Mouse (Mus musculus) hematopoietic stem cell, adult 5-6 weeks (primary cell): Measurements from ENCODE around the gene Chaf1b. TPM values are rescaled to one million over a fixed set of nuclear protein-coding genes. Genes with fewer than 3 reads are reported as not detected.

ENCODE experiments used
- ATAC-seq, 2 experiments: fragments of 125-278 bp in 1 of 2; replicated peaks in 1 of 2; 2 replicates each; pipeline ENCODE4 v1.8.0; 2016 to 2017; ENCODE audit warnings: inconsistent platforms in 2 of 2, mild to moderate bottlenecking in 2 of 2, moderate number of reproducible peaks in 2 of 2, low read depth in 1 of 2, moderate TSS enrichment in 1 of 2; ENCODE audit not compliant: low FRiP score in 2 of 2, poor library complexity in 2 of 2, severe bottlenecking in 2 of 2, insufficient read depth in 1 of 2, low TSS enrichment in 1 of 2
- total RNA-seq: library from RNA; stranded (forward); fragments of 172-1452, 232-1000 nt; gene quantifications from 2 replicates; pipeline ENCODE4 v1.2.3, GENCODE M21; 2017

The Chaf1b gene
- total RNA-seq: 73.0 and 76.6 TPM in 2 replicates

DNA sequence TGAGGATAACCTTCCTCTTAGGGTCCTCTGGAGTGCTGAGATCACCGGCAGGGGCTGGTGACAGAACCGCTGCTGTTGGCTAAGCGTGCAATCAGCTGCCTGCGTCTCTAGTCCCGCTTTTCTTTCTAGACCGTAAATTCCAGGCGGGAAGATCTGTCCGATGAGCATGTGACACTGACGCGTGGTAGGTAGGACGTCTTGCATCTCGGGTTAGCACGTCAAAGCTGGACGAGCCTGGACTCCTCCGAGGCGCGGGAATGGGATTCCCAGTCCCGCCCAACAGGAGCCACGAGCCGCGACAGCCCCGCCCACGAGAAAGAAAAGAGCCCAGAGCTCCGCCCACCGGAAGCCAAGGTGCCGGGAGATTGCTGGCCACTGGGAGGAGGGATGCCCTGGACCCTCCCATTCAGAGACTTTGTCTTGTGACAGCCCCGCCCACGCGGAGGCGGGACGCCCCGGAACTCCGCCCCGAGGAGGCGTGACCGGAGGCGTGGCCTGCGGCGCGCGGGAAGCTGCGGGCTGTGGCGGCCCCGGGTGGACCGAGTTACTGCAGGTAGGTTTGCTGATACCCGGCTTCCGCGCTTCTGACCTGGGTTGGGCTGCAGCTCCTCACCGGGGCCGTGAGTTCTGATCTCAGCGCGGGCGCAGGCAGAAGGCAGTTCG is at the start of gene Chaf1b:
TSS of gene Chaf1b (plus strand) at position 479 of the 663 bp plus-strand sequence.
- ATAC-seq: peak; percentile 92 to 95

DNA sequence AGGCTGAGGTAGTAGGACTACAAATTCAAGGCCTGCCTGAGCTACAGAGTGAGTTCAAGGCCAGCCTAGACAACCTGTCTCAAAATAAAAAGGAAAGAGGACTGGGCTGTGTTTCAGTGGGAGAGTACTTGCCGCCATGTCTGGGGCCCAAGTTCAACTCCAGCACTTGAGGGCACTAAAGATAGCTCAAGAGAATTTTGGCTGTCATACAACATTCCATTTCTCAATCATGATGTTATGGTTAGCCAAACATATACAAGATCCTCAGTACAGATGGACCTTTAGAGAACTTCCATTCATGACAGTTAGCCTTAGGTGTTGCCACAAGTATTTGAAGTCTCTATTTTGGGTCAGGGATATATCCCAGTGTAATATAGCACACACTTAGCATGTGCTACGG is 49.6 kb upstream of the Chaf1b start:
- no peak for ATAC-seq

DNA sequence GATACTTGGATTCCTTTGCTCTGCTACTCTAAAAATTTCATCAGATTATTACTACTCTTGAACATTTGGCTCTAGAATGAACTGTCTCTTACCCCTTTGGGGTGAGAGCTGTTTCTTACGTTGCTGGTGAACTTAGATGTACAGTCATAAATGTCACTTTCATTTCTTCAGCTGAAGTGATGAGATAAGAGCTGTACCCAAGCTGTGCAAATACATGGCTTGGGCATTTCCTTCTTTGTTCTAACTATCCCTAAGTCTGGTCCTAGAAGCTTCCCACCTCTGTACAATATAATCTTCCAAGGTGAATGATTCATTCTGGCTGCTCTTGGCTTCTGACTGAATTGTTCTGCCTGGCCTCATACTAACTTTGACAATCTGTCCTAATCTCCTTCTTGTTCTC is 44.7 kb upstream of the Chaf1b start:
- ATAC-seq: no peak

DNA sequence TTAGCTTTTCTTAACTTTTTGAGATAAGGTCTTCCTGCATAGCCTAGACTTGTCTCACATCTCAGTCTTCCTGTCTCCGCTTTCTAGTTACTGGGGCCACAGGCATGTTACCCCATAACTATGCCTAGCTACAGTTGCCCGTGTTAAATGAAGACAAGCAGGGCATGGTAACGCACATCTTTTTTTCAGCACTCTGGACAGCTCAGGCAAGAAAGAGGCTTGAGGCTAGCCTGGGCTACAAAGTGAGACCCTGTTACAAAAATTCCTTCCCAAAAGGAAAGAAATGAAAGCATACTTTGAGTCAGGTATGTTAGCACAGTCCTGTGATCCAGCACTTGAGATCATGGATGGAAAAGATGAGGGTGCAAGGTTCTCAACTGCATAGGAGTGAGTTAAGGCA is 33.2 kb upstream of the Chaf1b start:
- ATAC-seq: no peak

DNA sequence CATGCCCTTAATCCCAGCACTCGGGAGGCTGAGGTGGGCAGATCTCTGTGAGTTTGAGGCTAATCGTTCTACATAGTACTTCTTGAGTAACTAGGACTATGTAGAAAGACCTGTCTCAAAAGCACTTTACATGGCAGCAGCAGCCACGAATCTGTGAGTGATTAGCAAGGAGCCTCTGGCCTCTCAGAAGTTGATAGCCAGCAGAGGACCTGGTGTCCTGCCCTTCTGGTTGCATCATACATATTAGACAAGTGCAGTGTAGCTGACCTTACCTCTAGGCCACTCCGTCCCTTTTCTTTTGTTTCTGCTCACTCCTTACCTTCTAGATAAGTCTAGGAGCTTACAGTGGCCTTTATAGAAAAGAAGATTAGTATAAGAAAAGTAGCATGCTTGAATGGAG is 23.7 kb upstream of the Chaf1b start:
- ATAC-seq: no peak

DNA sequence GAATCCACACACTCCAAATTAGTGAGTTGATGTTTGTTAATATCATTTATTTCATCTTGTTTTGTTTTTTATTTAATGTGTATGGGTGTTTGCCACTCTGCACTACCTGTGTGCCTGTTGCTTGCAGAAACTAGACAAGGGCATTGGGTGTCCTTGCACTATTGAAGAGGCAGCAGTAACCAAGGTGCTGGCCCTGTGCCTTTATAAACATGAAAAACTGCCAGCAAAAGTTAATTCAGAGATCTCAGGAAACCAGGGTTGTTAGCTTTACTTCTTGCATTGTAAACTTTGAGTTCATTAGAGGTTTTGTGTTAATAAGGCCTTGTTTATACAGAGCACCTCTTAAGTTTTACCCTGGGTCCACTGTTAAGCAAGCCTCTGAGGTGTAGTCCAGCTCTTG is 23.0 kb upstream of the Chaf1b start:
- ATAC-seq: no peak

DNA sequence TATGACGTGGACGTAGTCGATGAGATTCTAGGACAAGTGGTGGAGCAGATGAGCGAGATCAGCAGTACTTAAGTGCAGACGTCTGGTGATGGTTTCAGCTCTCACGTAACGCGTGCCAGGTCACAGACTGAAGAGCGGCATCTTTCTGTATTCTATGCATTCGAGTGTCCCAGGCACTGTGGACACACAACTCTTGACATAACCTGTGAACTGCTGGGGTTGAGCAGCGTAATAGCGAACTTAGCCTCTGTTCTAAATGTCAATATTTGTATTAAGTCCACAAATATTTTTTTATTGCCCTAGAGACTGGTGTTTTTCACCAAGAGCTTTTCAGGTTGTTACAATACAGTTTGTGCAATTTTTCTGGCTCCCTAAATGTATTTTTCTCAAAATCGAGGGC is 8.9 kb upstream of the Chaf1b start:
- no peak for ATAC-seq

DNA sequence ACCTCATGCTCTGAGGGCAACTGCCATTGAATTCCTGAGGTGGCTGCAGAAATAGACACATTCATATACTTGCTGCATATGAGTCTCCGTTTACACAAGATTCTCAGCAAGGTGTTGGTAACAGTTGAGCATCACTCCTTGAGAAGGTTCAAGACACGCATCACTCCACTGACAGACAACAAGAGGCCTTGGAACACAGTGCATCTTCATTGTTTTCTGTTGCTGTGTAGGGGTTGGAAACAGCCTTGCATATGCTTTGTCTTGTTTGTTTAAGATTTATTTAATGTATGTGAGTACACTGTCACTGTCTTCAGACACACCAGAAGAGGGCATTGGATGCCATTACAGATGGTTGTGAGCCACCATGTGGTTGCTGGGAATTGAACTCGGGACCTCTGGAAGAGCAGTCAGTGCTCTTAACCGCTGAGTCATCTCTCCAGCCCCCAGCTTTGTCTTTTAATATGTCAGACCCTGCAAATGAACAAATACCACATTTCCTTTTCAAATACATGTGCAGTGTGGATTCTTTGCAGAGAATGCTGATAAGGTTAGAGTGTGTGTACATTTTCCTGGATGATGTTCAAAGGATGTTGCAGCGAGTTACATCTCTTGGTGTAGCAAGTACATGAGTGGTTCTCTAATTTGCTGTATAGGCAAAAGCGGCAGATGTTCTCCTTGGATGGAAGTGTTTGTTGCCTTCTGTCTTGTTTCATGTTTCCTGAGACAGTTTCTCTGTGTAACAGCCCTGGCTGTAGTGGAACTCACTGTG is 5.9 kb upstream of the Chaf1b start:
- ATAC-seq: no peak

DNA sequence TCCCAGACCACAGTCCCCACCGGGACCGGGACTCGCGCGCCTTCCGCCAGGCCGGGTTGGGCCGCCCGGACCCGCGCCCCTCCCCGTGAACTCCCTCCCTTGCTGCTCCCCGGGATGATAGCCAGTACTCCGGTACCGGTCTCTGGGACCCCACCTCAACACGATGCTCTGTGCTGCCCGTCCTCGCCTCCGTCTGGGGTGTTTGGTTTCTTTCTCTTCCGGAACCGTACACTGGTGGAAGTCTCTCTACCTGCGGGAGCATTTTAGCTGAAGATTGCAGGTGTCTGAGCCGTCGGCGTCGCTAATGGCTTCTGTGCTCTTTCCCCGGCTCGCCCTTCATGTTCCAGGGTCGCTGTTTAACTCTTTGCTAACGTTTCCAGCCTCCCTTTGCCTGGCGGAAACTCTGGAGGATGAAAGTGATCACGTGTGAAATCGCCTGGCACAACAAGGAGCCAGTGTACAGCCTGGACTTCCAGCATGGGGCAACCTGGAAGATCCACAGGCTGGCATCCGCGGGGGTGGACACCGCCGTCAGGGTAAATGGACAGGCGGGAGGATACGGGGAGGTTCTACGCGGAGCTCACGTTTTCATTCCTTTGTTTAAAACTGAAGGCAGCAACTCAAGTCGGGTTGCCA is 503 bp downstream of the Chaf1b start:
- peak; percentile 9 to 15; a peak in 2 of 4 replicates for ATAC-seq

DNA sequence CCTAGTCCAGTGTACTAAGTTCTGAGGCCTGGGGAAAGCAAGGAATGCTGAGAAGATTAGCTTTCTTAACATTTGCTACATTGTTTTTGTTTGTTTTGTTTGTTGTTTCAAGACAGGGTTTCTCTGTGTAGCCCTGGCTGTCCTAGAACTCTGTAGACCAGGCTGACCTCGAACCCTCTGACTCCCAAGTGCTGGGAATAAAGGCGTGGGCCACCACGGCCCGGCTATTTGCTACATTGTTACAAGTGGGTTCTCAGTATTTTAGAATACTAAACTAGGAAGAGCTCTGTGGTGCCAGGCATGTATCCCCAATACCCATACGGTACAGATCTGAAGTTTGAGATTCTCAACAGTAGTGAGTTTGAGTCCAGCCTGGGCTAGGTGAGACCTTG is 1.0 kb downstream of the Chaf1b start:
- no peak for ATAC-seq

DNA sequence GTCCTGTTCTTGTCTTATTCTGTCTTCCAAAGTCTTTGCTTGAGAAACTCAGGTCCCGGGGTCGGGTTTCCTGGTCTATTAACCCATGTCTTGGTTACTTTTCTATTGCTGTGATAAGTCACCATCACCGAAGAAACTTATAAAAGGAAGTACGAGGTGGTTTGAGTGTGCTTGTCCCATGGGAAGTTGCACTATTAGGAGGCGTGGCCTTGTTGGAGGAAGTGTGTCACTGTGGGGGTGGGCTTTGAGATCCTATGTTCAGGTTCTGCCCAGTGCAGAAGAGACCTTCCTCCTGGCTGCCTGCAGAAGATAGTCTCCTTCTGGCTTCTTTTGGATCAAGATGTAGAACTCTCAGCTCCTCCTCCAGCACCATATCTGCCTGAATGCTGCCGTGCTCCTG is 4.8 kb downstream of the Chaf1b start:
- no peak for ATAC-seq

DNA sequence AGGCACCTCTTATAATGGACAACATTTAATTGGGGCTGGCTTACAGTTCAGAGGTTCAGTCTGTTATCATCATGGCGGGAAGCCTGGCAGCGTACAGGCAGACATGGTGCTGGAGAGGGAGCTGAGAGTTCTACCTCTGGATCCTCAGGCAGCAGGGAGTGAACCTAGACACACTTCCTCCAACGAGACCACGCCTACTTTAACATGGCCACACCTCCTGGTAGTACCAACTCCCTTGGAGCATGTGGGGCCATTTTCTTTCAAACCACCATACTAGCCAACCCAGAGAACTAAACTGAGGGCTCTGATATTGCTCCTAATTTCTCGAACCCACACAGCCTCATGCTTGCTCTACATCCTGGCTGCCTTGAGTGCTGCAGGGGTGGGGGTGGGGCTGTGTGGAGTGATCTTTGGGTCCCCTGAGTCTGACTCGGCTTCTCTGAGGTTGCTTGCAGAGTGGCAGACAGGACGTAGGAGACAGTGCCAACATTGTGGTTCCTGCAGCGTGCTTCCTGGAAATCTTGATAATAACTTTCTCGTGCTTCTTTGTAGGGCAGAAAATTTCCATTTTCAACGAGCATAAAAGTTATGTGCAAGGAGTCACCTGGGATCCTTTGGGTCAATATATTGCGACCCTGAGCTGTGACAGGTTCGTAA is 7.4 kb downstream of the Chaf1b start:
- ATAC-seq: peak; percentile 80 to 89

DNA sequence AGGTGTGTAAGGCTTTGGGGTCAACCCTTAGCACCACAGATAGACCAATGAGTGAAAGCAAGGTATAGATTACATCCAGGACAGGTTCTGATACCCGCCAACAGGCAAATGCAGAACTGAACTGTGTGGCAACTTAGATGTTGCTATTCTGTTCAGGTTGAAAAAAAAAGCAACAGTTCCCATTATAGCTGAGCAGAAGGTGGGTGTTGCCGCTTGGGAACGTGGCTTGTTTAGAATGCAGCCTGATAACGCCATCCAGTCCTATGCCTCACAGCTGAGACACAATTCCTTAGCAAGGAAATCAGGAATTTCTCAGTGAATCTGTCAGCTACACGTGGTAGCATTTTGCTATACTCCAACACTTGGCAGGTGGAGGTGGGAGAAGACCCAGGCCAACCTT is 9.6 kb downstream of the Chaf1b start:
- ATAC-seq: no peak

DNA sequence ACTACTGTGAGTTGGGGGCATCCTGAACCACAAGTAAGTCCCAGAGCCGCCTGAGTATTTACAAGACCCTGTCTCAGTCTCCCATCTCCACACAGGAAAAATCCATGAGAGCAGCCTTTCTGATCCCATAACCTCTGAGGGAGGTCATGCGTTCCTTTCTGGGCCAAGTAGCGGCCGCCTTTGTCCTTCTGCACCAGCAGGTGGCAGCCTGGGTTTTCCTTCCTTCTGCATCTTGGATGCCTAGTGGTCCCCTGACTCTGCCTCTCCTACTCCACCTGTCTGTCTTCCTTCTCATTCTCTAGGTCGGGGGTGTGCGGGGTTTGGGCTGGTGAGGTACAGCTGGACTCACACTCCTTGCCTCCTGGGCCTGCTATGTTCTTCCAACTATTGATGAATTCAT is 19.3 kb downstream of the Chaf1b start:
- no peak; a peak in 1 of 4 replicates for ATAC-seq

DNA sequence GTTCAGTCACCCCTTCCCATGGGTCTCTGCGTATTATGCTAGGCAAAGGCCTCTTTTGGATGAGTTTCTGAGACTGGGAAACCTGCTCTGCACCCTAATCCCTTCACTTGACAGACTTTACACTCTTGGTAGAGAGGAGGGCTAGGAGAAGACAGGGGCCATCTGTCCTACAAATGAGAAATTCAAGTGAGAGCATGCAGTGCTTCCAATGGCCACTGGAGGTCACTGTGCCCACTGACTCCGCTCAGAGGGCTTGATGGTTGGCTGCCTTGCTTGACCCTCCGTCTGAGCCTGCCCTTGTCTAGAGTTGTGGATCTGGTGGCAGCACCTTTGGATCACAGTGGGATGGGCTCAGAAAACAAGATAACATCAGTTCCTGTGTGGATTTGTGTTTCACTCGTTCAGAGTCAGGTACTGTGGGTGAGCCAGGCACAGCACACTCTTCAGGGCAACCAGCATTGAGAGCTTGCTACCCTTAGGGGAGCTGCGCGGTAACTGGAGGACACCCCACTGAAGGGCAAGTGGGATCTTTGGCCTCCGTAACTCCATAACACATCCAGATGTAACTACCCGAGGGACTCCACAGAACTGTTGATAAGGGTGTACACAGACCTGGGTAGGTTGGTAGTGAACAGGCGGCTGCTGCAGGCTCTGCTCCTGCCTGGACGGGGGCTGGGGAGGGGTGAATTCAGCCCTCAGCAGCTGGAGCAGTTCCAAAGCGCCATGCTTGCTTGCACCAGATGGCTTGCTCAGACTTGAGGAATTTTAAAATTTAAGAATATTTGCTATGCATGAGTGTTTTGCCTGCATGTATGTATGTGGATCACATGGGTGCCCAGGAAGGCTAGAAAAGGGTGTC is 22.7 kb downstream of the Chaf1b start:
- peak; percentile 79 to 94 for ATAC-seq

DNA sequence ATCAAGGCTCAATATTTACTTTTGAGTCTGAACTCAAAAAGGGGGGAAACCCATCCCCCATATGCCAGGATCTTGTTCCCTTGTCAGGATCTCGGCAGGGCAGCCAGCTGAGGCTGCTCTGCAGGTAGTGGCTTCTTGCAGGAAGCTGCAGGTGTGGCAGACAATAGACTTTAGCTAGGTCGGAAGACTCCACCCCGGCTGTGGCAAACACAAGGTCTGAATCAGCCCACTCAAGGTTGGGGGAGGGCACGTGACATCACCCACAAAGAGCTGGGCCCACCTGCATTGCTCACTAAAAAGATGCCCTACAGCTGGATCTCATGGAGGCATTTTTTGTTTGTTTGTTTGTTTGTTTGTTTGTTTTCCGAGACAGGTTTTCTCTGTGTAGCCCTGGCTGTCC is 24.1 kb downstream of the Chaf1b start:
- no peak for ATAC-seq

DNA sequence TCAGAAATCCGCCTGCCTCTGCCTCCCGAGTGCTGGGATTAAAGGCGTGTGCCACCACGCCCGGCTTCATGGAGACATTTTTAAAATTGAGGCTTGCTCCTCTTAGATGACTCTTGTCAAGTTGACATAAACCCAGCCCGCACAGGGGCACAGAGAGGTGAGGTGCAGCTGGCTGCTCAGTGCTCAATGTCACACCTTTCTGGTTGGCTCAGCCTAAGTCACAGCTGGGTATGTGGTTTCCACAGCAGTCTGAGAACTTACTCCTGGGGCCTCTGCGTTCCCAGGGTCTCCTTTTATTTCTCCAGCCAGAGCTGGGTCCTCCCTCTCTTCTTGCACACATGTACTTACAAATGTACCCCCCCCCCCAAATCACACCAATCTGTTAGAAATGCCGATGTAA is 24.5 kb downstream of the Chaf1b start:
- no peak for ATAC-seq
